Mouse (Mus musculus): ENCODE results near the gene Magi2.
"Not testable (repeated sequence)": the region's sequence is repeated elsewhere in the genome, so short reads cannot be mapped to it uniquely, and the experiment has no call there.

The Magi2 gene

DNA sequence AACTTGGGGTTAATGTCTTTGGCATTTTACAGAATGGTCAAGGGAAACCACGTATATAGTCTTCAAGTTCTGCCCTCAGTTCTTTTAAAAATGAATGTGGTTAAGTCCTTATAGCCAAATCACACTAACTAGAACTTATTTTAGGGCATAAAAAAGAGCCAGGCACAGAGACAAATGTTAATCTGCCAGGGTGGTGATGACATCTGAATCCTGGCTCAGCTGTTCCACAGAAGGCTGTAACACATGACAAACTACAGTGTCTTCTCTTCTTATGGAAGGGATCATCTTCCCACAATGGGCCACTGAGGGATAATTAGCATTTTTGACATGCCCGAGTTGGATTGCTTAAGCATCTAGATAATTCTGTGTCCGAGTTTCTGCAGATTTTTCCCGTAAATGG is 1299.8 kb downstream of the Magi2 start:
- not testable (repeated sequence) for DNase-seq

DNA sequence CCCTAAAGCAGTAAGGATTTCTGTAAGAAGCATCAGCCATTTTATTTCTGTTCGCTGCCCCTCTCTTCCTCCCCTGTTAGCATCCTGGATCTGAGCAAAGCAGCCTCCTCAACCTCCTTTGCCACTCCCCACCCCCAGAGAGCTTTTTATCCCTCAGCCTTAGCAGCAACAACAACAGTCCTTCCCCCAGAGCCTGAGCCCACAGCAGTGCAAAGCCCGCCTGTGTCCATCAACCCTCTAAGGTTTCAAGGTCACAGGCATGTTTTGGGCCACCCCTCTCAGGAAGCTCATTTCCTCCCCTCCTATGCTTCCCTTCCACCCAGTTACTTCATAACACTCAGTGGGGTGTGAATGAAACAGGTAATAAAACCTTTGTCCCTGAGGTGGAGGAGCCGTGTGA is 1309.7 kb downstream of the Magi2 start:
- no peak for DNase-seq

DNA sequence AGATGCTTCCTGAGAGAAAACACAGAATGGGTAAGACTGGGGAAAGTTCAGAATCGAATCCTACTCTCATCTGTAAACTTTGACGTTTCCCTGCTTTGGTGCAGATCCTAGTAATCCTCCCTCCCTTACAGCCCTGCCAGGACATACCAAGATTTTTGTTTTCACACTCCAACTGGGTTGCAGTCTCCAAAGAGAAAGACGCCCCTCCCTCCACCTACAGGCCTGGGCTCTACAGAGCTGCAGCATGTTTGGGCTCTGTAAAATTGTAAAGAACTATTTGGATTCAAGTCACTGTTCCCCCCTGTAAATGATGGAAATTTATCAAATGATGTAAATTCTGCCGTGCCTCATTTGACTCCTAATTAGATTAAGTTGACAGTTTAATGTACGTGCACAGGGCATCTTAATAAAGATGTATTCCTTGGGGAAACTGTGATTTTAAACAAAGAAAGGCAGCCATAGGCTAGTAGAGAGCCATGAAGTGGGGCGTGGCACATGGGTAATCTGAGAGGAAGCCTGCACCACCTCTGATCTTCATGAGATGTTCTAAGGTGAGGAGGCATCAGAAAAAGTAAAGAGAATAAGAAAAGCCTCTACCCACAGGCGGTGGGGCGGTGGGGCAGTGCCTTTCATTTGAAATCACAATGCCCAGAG is 1310.7 kb downstream of the Magi2 start:
- DNase-seq = no peak

DNA sequence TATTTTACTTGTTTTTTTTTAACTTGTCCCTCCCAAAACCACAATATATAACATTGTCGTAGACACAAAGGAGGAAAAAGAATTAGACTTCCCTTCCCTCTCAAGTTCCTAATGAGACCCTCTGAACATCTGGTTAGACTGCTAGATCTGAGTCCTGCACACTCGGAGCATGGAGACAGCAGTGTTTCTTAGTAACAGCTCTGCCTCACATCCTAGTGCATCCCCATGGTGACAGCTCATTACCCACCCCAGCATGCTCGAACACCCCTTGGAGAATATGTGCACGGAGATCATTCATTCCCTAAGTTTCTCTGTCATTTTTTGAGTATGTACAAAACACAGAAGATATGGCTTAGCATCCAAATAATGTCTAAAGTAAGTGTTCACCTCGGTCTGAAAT is 1317.5 kb downstream of the Magi2 start:
- no peak for DNase-seq

DNA sequence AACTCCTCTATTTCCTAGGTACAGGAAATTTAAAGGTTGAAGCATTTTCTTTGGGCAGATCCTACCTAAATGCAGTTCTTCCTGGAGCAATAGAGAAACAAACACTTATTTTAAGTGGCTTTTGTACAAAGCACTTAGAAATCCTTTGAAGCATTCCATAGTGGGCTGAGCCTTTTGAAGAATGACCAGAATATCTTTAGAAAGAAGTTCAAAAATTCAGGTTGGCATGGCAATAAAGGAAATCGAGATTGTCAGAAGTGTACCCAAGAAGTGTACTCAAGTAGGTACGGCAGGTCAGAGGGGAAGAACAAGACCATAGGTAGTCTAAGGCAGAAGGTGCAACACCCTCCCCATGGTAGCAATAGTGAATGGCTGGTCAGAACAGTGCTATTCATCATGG is 1332.5 kb downstream of the Magi2 start:
- DNase-seq = no peak

DNA sequence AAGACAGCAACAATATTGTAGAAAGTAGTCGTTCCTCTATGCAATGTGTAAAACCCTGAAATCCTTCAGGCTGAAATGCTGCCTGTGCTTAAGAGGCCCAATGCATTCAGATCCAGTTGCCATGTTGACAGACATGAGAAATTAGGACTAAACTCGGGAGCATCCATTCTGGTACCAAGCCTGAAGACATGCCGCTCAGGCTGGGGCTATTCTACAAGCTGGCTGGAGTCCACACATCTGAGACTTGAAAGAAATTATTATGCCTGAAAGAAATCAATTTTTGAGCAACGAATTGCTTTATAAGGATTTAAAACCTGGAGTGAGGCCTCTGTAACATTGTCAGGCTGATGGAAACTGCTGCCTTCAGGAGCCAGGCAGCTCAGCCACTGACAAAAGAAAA is 1333.0 kb downstream of the Magi2 start:
- DNase-seq = no peak

DNA sequence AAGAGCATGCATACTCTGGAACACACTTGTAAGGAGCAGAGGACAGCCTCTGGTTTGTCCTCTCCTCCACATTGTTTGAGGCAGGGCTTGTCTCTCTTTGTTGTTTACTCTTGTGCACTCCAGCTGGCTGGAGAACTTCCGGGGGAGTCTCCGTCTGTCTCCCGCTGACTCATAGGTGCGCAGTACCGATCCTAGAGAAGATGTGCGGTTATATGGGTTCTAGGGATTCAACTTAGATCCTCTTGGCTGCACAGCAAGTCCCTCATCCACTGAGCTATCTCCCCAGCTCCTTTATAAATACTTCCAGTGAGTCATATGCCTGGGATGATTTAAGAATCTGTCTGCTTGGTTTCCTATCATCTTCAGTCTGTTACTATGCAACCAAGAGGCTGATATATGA is 1341.6 kb downstream of the Magi2 start:
- DNase-seq = no peak

DNA sequence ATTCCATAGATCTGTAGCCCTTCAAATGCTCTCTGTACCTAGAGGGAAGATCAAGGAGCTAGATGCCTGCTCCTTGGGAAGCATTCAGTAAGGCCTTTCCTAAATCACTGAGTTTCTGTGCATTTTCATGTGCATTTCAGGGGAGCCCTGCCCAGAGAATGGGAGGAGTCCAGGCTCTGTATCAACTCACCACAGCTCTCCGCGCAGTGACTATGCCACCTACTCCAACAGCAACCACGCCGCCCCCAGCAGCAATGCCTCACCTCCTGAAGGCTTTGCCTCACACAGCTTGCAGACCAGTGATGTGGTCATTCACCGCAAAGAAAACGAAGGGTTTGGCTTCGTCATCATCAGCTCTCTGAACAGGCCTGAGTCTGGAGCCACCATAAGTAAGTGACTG is 1342.1 kb downstream of the Magi2 start:
- DNase-seq = no peak

DNA sequence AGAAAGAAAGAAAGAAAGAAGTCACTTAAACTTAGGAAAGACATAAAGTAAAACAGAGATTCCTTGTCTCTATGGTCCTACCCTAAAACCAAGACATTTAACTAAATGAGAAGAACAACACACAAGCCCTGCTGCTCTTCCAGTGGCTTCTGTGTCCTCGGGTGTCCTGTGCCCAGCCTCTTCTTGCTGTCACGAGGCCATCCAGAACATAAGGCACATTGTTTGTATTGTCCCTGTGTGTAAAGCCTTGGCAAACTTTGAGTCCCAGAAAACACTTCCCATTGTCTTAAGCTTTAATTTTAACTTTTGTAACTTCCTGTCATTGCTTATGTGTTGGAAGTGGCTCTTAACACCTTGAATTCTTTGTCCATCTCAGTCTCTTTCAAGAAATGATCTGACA is 1348.0 kb downstream of the Magi2 start:
- DNase-seq = no peak

DNA sequence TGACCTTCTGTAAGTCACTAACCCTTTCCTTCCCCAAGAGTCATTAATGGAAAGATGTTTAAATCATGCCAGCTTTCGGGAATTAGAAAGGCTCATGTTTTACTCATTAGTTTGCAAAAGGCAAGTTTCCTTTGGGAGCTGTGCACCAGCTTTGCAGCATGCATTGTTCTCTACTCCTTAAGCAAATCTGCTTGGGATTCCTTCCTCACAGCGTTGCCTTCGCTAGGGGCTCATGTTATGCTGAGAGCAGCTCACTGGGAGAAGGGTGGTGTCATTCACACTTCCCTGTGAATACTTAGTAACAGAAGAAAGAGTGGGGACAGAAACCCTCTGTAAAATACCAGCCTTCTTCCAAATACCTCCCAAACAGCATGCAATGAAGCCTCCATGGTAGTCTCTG is 1349.0 kb downstream of the Magi2 start:
- DNase-seq = no peak

DNA sequence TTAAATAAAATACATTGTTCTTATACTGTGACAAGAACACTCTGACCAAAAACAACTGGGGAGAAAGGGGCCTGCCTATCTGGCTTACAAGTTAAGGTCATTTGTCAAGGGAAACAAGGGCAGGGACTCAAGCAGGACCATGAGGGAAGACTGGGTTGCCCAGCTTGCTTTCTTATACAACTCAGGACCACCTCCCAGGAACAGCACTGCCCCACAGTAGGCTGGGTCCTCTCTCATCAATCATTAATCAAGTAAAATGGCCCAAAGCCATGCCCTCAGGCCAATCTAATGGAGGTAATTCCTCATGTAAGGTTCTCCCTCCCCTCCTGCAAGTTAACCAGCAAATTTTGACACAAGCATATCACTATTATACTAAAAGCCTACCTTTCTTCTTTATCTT is 1349.4 kb downstream of the Magi2 start:
- DNase-seq = no peak

DNA sequence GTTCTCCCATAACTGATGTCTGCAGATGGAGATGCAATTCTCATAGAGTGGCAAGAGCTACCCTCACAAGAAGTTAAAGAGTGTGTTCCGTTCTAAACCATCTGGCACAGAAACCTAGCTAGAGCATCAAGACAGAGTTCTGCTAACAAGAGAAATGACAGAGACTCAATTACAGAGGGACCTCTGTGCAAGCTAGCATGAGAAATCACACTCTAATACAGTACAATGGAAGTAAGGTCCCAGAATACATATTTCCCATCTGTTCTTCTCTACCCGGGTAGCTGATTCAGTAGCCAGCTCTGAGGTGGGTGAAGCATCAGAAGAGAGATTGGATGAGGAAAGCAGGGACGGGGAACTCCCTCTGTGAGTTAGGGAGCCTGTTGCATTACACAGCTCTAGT is 1351.8 kb downstream of the Magi2 start:
- DNase-seq = peak in 1 of 2 experiments; percentile 6

DNA sequence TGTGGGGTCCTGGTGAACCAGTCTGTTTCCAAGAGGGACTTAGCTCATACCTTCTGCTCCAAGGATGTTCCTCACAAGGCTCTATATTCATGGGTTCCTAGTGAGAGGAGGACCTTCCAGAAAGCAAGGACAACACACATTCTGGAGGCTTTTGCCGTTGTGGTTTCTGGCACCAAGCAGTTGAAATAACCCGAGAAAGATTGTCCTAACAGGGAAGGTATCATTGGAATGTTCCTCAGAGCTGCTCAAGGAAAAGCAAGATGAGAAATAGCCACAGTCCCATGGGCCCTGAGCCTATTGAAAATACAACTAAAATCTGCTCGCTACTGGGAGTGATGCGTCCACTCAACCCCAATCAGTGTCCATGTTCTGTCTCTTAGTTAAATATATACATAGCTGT is 1353.8 kb downstream of the Magi2 start:
- no peak for DNase-seq

DNA sequence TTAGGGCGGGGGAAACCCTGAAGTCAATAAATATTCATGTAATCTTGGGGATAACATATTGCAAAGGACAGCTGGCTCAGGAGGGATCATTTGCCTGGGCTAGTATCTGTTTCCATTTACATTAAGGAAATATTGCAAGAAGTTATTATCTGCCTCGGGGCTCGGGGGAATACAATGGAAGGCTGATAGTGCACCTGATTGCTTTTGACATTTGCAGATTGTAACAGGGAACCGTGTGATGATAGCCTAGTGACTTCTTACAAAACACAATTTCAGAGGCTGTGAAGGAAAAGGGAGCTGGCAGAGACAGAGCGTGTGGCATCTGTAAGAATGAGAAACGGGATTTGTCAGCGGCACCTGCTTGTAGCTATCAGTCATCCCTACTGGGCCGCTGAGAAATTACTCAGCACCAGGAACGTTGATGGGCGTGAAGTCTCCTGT is 1356.2 kb downstream of the Magi2 start:
- peak; percentile 19 to 24 for DNase-seq

DNA sequence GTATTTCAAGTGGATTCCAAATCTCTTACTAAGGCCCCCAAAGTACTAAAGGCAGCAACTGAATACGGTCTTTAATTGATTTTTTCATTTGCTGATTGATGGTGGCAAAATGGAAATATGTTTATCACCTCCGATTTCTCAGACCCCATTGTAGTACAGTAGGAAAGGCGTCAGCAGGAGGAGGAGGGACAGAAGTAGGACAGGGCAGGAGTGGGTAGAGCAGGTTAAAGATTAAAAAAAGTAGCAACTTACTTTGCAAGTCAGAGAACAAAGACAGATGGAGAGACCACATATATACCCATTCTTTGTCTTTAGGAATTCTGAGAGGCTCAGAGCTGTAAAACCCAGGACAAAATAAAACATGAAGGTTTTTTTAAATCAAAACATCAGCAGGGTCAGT is 1356.8 kb downstream of the Magi2 start:
- DNase-seq = no peak

DNA sequence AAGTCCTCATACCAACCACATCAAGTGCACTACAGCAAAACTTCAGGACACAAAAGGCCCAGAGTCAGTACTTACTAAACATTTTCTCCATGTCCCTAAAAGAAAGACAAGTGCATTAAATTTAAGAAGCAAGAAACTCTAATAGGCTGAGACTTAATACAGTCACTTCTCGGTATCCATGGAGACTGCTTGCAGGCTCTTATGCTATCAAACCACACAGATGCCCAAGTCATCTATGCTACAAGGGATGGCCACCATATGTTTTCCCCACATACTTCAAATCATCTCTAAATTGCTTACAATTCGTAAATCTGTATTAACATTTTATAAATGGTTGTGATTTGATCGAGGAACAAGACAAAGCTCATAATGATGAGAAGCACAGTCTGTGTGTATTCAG is 1357.9 kb downstream of the Magi2 start:
- DNase-seq = no peak

DNA sequence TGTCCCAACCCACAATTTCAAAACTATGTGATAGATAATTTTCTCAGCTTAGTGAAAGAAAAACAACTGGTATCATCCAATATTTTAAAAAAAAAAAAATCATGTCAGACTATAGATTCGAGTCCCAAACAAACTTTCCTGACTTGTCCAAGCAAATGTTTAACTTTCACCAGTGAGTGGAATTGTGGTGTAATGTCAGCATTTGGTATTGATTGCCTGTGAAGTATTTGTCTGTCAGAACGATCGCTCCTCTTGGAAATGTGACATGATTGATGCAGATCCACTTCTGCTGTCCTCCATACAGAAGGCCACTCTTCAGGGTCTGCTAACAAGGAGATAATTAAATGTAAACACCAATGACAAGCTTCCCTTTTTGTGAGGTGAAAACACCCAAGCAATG is 1362.9 kb downstream of the Magi2 start:
- DNase-seq = no peak

DNA sequence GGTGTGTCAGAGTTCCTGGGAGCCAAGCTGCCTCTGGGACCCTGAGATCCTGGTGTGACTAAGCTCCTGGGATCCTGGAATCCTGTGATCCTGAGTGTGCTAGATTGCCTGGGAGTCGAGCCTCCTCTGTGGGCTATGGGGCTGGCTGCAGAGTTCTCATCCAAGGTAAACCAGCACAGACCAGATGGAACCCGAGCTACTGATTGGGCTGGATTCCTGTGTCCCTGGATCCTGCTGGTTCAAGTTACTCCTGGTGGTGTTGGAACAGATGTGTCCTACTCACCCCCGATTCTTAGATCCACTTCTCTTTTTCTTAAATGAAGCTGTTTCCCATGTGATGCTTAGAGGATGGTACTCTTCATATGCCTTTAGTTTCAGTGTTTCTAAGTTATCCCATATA is 1371.4 kb downstream of the Magi2 start:
- DNase-seq = no peak

DNA sequence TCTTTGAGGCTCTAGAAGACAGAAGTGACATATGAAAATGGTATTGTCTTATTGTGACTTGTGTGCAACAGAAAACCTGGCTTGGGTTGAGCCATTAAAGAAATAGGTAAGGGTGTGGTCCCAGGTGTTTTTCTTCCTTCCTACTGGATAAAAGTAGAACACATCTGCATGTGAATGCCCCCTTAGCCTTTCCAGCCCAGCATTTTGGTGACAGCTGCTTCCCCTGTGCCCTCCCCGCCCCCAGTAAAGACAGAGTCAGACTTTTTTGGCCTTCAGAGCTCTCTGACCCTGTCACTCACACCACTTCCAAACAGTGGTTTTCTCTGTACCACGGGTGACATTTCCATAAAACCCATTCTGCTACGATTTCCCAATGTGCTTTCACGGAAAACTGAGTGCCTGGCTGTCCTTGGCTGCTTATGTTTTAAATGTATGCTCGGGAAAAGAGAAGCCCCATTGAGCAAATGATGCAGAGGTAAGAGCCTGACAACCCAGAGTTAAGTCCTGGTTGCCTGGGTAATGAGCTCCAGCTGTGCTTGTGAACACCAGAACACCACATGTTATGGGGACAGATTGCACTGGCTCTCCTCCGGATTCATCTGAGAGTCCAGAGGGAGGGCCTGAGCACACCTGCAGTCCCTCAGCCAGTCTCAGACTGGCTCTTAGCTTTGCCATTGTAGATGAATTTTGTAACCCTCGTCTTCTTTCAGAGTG is 1377.1 kb downstream of the Magi2 start:
- DNase-seq = no peak

DNA sequence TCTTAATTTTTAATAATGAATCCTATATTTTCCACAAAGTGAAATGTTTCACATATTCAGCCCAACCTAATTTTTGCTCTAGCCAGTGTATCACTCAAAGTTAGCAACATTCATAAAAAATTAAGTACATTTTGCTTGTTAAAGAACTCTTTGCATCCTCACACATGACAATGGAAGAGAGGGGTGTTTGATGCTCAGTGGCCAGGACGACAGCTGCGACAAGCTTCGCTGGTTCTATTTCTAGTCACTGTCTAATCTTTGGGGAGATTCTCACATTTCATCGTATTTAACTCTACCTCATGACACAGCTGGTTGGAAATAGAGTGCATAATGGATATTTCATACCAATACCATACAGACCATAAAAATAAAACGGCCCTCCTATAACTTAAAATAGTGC is 1379.7 kb downstream of the Magi2 start:
- no peak for DNase-seq

DNA sequence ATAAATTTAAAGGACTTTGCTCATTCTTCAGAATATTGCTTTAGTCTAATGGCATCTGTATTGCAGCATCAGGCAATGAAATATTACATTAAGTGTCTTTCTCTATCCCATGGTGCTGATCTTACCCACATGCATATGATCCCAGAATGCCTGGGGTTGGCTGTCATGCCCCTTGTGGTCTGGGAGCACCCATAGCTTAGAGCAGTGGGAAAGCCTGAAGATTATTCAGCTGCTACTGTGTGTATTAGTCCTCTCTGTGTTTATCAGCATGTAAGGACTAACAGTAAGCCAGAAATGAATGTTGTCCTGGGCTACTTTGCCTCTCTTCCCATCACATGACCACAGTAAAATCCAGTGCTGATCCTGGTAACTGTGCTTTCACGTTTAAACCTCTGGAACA is 1380.7 kb downstream of the Magi2 start:
- DNase-seq = no peak

DNA sequence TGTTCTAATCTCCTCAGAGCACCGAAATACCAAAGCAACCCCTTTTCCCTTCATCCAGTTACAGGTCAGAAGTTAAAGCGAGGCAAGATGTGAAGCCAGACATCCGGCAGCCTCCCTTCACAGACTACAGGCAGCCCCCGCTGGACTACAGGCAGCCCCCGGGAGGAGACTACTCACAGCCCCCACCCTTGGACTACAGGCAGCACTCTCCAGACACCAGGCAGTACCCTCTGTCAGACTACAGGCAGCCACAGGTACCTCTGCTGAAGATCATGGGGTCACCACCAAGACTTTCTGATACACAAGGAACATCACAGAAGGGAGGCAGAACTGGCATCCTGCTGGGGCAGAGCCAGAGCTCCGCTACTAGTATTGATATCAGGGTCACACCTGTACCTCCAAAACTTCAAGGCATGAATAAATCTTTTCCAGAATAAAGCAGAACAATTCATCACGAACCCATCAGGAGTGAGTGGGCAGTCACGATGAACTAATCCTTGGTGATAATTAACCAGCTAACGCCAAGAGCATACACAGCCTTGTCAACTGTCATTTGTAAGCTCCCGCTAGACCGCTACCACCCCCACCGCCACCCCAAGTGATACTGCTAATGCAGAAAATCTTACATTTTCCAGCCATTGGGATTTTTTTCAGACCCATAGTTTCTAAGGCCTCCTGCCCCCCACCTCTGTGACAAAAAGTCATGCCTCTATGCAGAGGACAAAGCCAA is 1382.5 kb downstream of the Magi2 start:
- DNase-seq = no peak

DNA sequence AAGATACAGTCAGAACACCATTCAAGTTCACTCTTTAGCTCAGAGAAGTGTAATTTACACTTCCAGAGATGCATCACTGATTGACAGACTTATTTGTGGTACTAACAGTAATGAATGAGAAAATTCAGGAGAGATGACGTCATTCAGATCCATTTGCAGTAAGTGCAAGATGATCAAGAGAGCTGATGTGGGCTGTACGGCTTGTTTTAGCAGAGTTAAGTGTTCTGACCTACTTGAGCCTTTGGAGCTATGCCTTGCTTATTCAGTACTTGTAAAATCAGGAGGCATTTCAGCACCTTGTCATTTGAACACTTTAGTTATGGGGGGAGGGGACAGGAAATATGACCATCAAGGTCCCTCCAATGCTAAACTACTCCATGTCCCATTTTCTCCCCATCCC is 1383.8 kb downstream of the Magi2 start:
- DNase-seq = no peak

DNA sequence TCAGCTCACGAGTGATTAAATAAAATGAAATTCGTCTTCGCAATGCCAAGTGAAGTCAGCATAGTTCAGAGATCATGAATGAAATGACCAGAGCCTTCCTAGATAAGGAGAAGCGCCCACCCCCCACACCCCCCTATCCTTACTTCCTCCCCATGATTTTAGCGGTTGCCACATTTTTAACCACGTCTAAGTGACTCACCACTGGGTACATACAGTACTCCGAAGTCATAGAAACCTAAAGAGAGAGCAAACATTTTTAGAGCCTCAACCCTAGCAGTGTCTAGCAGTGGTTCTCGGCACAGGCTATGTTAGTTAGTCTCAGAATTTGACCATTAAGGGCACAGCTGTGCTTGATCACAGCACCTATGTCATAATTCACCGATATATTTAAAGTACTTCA is 1385.8 kb downstream of the Magi2 start:
- DNase-seq = no peak
